Mouse (Mus musculus): ENCODE data around the gene Gna14.
A peak's percentile ranks its signal among the peaks of the same experiment; 100 is the strongest.

Gna14 gene

GRCm38 (mm10) chr19:16593256-16593974 lies 157.9 kb downstream of the Gna14 start:
- peak; percentile 64 for ATAC-seq (ENCODE audit: low TSS enrichment)

GRCm38 (mm10) chr19:16593975-16594317 lies 158.4 kb downstream of the Gna14 start:
- no peak for ATAC-seq (ENCODE audit: low TSS enrichment)

- ATAC-seq (ENCODE audit: low TSS enrichment): no peak
Measured at GRCm38 (mm10) chr19:16597216-16597615, 161.7 kb downstream of the Gna14 start.

GRCm38 (mm10) chr19:16598653-16599297 lies 163.2 kb downstream of the Gna14 start:
- ATAC-seq (ENCODE audit: low TSS enrichment): peak; percentile 58; the same call in 1 of the 2 replicates

GRCm38 (mm10) chr19:16599298-16599970 lies 163.9 kb downstream of the Gna14 start:
- peak; percentile 87 for ATAC-seq (ENCODE audit: low TSS enrichment)

GRCm38 (mm10) chr19:16602026-16602425 lies 166.5 kb downstream of the Gna14 start:
- no peak for ATAC-seq (ENCODE audit: low TSS enrichment)

GRCm38 (mm10) chr19:16607634-16608033 lies 172.1 kb downstream of the Gna14 start:
- ATAC-seq (ENCODE audit: low TSS enrichment): 0 out of 2 replicates have a peak, but pooled peaks have one; percentile 22

- no peak for ATAC-seq (ENCODE audit: low TSS enrichment)
Measured at GRCm38 (mm10) chr19:16623154-16623553, 187.6 kb downstream of the Gna14 start.

- ATAC-seq (ENCODE audit: low TSS enrichment): no peak
Measured at GRCm38 (mm10) chr19:16624994-16625393, 189.4 kb downstream of the Gna14 start.

GRCm38 (mm10) chr19:16625610-16626395 lies 190.2 kb downstream of the Gna14 start:
- ATAC-seq (ENCODE audit: low TSS enrichment): no peak
